Mouse (Mus musculus) intestine, postnatal 0 days (tissue): ENCODE measurements at regions not wholly inside any gene's neighbourhood (a gene's known extent, or its start where the extent isn't known, plus 50 kb on each side); places are given as distances from the start of the nearest gene placed in this dataset.
A peak's percentile ranks its signal among the peaks of the same experiment; 100 is the strongest.

Experiments used
- ATAC-seq: fragments of 200-750 bp; cut with Nextera tagmentation; 2 replicates; pipeline ENCODE4 v1.8.0; 2017; ENCODE audit warnings: mild to moderate bottlenecking, moderate TSS enrichment, moderate library complexity
- H3K27ac ChIP-seq: fragments of 300-500 bp; sonication (generic); 2 replicates; pipeline ENCODE4 v1.5.1; 2014; ENCODE audit warnings: mild to moderate bottlenecking, low read depth, low read length, moderate library complexity
- H3K27me3 ChIP-seq: fragments of 300-500 bp; sonication (generic); replicated peaks from 2 replicates; pipeline ENCODE4 v1.6.1; 2014; ENCODE audit warnings: low read length, mixed read lengths; ENCODE audit not compliant: control insufficient read depth, insufficient read depth
- H3K36me3 ChIP-seq: fragments of 300-500 bp; sonication (generic); 2 replicates; pipeline ENCODE4 v1.6.1; 2014; ENCODE audit warnings: mild to moderate bottlenecking, moderate library complexity; ENCODE audit not compliant: control insufficient read depth, insufficient read depth
- H3K4me1 ChIP-seq: fragments of 300-500 bp; sonication (generic); replicated peaks from 2 replicates; pipeline ENCODE4 v1.6.1; 2014; ENCODE audit warnings: antibody characterized with exemption, low read length, mixed read lengths; ENCODE audit not compliant: control insufficient read depth, insufficient read depth
- H3K4me2 ChIP-seq: fragments of 300-500 bp; sonication (generic); replicated peaks from 2 replicates; pipeline ENCODE4 v1.6.1; 2014; ENCODE audit warnings: low read depth, mild to moderate bottlenecking, moderate library complexity
- H3K4me3 ChIP-seq: fragments of 300-500 bp; sonication (generic); 2 replicates; pipeline ENCODE4 v1.5.1; 2014; ENCODE audit warnings: low read depth, low read length
- H3K9ac ChIP-seq: fragments of 300-500 bp; sonication (generic); 2 replicates; pipeline ENCODE4 v1.6.1; 2014; ENCODE audit warnings: mild to moderate bottlenecking, low read depth, low read length
- H3K9me3 ChIP-seq: fragments of 300-500 bp; sonication (generic); 2 replicates; pipeline ENCODE4 v1.6.1; 2016; ENCODE audit warnings: mixed run types; ENCODE audit not compliant: control insufficient read depth
- CTCF ChIP-seq: sonication (generic); IDR thresholded peaks from 2 replicates; pipeline ENCODE4 v1.5.1; 2016; ENCODE audit warnings: low read depth, mild to moderate bottlenecking, control low read depth, antibody characterized with exemption, moderate library complexity
- WGBS: fragments of 180-500 bp; shearing (Covaris S2); extraction: QIAGEN DNeasy Blood & Tissue Kit; methylation state at CpG from one replicate; pipeline ENCODE4 v1.1.7; 2014; 5-methylcytosine and 5-hydroxymethylcytosine counted together

DNA sequence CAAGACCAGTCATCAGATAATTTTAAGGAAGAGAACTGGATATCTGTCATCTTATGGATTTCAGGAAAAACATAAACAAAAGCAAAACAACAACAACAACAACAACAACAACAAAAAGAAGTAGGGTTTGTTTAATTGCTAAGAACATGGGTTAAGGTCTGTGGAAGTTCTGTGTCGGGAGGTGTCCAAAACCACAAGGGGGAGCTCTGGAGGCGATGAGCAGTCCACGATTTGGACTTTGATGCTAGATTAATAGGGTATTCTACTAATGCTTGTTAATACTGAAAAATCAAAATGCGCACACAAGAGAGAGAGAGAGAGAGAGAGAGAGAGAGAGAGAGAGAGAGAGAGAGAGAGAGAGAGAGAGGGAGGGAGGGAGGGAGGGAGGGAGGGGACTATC lies 692.0 kb upstream of the Car10 start:
- ATAC-seq = no peak
- H3K36me3 ChIP-seq = no peaks in the 10 kb centered on the region
- H3K9me3 ChIP-seq = no peaks in the 10 kb centered on the region
- peak; percentile 64 for TF ChIP-seq CTCF
- no peak overlapping the region for H3K9ac ChIP-seq
- H3K27ac ChIP-seq = no peak overlapping the region
- H3K4me1 ChIP-seq = no peaks in the 10 kb centered on the region
- no peak overlapping the region for H3K4me2 ChIP-seq
- H3K27me3 ChIP-seq = no peaks in the 10 kb centered on the region
- 21% methylated on average over 4 of the region's 4 CpGs for WGBS
- no peak overlapping the region for H3K4me3 ChIP-seq

DNA sequence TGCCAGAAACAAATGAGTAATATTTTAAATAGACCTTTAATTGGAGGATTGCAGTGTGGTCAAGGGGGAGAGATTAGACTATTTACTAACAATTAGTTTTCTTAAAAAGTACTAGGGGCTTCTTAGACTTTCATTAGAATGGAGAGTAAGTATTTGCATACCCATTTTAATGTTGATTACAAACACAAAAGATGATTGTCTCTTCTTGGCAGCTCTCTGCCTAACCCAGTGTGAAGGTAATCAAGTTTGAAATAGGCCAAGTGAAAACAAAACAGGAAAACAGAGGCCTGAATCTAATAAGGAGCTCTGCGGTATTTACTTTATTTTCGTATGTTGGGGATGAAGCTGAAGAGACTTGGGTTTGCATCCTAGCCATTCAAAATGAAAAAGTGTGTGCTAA lies 646.5 kb upstream of the Car10 start:
- WGBS = 78% methylated on average over 2 of the region's 2 CpGs
- no peak for TF ChIP-seq CTCF
- Histone ChIP-seq H3K27ac (no peak overlapping the region), H3K4me2 (no peak overlapping the region), H3K9ac (no peak overlapping the region), H3K4me1 (no peaks in the 10 kb centered on the region), H3K9me3 (no peaks in the 10 kb centered on the region), H3K36me3 (no peaks in the 10 kb centered on the region), H3K27me3 (no peaks in the 10 kb centered on the region), H3K4me3 (no peak overlapping the region)
- no peak for ATAC-seq

DNA sequence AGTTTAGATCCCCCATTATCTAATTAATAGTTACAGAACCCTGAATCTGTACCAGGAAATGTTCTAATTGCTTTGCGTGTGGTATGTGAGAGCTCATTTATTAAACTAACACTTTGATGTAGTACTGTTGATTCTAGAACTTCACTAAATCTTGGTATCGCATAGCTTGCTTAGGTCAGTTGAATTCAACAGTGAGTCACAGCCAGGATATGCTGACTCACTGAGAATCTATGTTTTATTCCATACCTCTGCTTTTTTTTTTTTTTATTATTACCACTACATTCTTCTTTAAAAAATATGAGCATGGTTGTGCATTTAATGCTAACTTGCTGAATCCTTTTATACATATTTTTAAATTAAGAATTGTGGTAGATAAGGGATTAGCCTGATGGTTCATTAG lies 602.5 kb upstream of the Car10 start:
- Histone ChIP-seq H3K27ac (no peak overlapping the region), H3K9ac (no peak overlapping the region), H3K4me3 (no peak overlapping the region), H3K4me2 (no peak overlapping the region), H3K27me3 (no peaks in the 10 kb centered on the region), H3K4me1 (no peaks in the 10 kb centered on the region), H3K36me3 (no peaks in the 10 kb centered on the region), H3K9me3 (no peaks in the 10 kb centered on the region)
- WGBS = 76% methylated on average over 2 of the region's 2 CpGs
- ATAC-seq = no peak
- no peak for TF ChIP-seq CTCF
